Mouse (Mus musculus): ENCODE results near the gene Egln3.

Gene Egln3

DNA sequence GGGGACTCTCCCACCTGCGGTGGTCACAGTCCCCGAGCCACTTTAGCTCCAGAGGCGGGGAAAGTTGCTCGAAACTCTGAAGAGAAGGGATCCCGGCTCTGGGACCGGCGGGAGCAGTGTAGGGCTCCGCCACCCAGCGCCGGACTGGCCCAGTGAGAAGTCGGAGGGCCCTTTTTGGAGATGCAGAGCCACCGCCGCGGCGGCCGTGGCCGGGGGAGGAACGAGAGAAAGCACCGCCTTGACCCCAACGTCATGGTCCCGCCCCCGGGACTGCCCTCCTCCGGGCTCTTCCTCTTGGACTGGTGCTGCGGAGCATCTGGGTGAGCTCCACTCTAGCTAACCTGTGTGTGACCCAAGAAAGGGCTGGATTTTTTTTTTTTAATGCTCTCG lies at the start of gene Egln3:
Egln3 (minus strand) TSS at position 205 of the 390 bp plus-strand sequence.
- peak; percentile 74 for DNase-seq (ENCODE audit: low read depth, low spot score)

DNA sequence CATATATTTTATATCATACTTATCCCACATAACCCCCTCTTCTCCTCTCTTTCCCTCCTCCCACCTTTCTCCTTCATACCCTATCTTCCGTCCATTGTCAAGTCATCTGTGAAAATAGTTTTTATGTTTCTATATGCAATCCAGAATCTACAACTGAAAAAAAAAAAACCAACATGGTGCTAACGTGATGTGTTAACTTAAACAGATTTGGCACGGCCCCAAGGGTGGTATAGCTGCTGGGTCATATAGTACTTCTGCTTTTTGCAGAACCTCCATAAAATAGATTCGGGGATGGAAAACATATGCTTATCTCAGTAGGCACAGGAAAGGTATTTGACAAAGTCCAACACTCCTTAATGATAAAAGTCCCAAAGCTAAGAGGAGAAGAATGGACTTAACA lies 49.8 kb upstream of the Egln3 start:
- DNase-seq (ENCODE audit: low read depth, low spot score): no peak

DNA sequence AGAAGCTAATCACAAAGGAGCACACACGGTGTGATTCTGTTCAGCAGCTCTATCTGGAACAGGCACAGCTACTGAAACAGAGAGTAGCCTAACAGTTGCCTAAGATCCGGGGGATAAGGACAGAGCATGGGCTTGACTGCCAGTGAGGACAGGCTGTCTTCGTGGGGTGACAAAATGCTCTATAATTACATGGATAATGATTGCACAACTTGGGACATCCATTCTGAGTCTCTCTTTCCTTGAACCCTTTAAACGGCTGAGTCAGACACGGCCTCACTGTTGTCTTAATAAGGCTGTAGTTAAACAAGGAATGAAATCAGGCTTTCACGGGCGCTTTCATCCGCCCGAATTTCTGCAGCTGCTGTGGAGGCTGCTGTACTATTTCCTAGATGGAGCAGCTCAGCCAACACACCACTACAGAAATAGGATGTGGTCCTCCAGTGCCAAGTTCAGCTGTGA lies 48.3 kb upstream of the Egln3 start:
- no peak for DNase-seq (ENCODE audit: low read depth, low spot score)

DNA sequence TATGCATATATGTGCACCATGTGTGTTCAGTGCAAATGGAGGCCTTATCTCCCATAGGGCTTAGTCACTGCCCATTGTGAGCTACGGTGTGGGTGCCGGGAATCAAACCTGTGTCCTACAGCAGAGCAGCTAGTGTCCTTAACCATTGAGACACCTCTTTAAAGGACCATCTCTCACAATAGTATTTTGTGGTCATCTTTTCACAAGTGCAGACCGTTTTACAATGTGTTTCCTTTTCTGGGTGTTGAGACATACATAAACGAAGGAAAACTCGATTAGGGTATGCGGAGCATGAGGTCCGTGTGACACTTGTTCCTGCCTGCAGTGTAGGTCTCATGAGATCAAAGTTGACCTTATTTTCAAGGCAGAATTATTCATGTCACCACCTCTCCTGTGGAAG lies 44.2 kb upstream of the Egln3 start:
- no peak for DNase-seq (ENCODE audit: low read depth, low spot score)

DNA sequence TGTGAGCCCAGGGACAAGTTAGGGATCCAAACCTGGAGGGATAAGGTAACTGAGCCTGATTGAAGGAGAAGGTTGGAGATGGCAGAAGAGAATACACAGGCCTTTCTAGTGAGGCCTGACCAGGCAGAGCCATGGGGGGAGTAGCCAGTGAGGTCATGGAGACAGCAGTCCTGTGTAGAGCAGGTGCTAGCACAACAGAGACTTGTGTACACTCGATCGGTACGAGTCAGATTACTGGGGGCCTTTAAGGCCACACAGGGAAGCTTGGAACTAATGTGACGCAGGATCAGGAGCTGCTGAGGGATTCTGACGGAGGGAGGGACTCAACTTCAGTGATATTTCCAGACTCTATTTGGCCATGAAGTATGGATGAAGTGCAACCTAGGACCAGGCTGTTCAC lies 39.5 kb upstream of the Egln3 start:
- DNase-seq (ENCODE audit: low read depth, low spot score): no peak

DNA sequence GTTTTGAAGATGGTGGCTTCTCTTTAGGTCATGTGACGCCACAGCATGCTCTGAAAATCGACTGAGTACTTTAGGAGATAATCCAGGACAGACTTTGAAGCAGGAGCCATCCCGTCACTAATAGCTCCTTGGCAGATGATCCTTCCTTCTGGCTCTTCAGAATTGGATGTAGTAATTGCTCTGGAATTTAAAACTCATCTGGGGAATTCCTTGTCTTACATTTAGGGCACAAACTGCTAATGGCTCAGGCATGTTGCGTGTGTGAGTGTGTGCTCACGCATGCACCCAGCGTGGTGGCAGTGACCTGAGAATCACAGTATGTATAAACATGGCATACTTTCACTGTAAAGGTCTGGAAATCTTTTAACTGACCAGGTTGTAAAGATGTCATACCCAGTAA lies 38.3 kb upstream of the Egln3 start:
- no peak for DNase-seq (ENCODE audit: low read depth, low spot score)

DNA sequence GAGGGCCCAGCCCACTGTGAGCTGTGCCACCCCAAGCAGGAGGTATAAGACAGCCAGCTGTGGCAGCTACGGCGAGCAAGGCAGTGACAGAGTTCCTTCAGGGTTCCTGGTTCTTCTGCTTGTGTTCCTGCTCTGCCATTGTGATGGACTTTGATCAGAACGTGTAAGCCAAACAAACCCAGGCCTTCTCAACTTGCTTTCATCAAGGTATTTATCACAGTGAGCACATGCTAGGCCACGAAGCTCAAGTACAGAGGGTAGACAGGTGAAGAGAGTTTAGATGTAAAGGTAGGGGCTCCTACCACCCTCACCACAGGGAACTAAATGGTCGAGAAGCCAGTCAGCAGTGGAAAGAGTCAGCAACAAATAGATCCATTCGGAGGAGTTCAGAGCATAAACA lies 30.1 kb upstream of the Egln3 start:
- DNase-seq (ENCODE audit: low read depth, low spot score): no peak

DNA sequence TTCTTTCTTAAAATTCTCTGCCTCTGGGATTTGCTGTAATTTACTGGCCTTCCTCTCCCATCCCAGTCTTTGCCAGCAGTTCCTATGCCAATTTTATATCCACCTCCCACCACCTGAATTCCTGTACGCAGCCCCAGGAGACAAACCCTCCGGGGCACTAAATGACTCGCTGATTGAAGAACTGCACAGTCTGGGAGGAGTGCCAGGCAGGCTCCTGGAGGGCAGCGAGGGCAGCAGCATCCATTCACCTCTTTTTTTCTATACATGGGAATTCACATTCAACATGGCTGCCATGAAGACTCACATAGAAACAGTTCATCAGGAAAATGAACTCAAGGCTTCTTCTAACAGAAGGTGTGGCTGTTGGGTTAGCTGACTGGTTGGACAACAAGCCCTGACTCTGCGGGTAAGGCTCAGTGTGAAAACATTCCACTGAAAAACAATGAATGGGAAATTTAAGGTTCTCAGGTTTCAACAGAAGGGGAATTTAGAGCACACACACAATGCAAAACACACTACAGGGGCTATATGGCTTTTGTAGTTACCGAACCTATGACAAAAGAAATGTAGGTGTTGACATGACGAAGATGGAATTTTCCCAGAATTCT lies 29.4 kb upstream of the Egln3 start:
- no peak for DNase-seq (ENCODE audit: low read depth, low spot score)

DNA sequence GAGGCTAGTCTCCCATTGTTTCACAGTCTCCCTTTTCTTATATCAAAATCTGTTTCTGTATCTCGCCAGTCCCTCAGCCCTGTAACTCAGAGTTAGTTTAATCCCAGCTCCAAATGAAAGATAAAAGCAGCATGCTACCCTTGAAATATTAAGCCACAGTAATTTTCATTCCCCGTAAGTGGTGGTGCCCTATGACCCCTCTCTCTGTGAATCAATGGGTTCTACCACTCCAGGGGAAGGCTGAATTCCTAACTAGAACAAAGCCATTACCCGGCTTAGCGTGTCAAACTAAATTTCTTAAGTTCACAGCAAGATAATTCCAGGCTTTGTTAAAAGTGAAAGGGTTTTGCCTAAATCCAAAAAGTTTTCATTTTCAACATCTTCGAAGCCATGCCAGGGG lies 28.8 kb upstream of the Egln3 start:
- DNase-seq (ENCODE audit: low read depth, low spot score): no peak

DNA sequence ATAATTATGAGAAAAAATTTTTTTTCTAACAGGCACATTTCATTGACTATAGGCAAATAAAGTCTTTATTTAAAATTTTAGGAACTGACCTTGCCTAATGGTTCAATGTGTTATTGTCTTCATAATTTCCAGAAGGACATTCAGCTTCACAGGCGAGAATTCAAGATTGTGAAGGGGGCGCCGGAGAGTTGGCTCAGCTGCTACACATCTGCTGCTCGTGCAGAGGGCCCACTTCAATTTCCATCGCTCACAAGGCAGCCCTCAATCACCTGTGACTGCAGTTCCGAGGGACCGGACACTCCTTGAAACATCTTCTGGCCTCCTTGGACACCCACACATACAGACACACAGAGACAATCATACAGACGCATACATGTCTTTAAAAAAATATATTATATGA lies 23.9 kb upstream of the Egln3 start:
- DNase-seq (ENCODE audit: low read depth, low spot score): no peak

DNA sequence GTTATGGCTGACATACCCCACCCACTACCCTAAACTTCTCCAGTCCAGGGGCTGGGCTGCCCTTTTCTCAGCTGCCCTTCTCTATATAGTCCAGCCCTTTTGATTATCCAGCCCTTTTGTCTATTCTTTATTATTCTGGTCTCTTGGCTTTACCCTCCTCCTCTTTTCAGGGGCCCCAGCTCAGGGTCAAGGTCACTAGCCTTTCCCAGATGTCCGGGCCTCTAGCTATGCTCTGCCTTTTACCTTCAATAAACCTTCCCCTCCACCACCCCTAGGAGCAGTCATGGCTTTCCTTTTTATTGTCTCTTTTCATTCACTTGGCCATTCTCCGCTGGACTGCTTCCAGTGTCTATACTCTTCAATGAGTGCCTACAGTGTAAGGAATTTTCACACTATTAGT lies 22.7 kb upstream of the Egln3 start:
- DNase-seq (ENCODE audit: low read depth, low spot score): no peak

DNA sequence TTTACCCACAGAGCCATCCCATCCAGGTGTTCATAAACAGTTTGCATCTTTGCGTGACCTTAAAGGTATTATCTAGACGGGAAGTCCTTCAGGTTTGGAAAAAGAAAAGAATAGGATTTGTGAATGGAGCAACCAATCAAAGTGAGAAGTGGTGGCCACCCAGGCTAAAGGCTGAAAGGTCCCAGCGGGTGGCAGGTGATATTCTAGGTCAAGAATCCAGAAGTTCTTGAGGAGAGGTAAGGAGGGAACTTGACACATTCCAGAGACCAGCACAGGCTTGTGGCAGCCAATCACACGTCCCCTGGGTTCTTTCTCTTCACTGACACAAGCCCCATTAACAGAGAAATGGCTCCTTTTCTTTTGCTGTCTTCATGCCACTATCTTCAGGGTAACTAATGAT lies 21.9 kb upstream of the Egln3 start:
- peak; percentile 38 for DNase-seq (ENCODE audit: low read depth, low spot score)

DNA sequence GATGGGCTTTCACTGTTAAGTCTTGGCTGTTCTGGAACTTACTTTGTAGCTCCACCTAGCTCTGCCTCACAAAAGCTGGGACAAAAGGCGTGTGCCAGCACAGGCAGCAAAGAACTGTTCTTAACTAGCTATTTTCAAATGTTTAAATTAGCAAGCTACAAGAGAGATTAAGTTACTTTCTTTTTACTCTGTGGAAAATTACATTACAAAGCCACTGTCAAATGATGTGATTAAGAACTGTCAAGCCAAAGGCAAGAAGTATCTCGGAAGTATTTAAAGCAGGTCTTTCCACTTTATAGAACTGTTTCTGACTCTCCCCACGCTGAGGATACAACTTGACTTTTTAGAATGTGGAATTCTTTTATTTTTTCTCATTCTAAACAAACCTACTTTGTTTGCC lies 21.4 kb upstream of the Egln3 start:
- DNase-seq (ENCODE audit: low read depth, low spot score): peak; percentile 45

DNA sequence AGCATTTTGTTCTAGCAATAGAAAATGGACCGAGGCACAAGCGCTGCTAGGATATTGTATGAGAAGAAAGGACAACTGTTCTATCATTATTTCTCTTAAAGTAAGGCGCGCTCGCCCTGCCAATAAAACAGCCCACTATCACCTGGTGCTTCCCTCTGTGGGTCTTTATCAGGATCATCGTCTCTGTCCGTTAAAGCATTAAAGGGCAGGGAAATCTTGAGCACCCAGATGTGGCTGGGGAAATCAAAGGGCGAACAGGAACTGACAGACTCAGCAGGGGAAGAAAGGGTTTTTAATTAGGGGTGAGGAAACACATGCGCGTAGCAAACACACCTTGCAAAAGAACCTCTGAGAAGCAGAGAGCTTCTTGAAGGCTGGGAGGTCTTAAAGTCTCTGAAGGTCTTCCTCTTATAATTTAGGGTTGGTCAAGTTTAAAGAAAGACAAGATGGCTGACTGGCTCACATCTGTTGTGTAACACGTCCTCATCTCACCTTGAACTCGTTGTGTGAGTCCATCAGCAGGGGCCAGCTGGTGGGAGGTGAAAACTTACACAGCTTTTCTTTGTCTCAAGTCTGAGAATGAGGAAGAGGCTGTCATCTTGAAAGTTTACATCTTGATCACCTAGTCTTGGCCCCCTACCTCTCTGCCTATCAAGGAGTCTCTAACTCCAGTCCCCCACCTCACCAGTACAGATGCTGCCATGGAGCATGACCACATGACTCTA lies 18.5 kb upstream of the Egln3 start:
- no peak for DNase-seq (ENCODE audit: low read depth, low spot score)

DNA sequence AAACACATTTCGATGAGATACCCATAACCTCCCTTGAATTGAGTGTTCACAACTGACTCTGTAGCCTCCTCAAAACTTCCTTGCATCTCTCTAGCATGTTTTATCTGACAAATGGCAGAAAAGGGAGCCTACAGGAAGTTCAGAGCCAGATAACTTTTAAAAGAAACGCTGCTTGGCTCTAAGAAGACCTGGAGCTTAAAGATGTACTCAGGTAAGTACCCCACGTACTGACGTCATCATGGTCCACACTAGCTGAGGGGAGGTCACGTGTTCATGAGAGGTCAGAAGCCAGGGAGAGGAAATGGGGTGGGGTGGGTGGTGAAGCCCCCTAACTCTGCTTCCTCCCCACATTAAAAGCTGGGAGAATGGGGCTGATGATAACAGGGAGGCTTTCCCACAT lies 13.0 kb upstream of the Egln3 start:
- DNase-seq (ENCODE audit: low read depth, low spot score): no peak

DNA sequence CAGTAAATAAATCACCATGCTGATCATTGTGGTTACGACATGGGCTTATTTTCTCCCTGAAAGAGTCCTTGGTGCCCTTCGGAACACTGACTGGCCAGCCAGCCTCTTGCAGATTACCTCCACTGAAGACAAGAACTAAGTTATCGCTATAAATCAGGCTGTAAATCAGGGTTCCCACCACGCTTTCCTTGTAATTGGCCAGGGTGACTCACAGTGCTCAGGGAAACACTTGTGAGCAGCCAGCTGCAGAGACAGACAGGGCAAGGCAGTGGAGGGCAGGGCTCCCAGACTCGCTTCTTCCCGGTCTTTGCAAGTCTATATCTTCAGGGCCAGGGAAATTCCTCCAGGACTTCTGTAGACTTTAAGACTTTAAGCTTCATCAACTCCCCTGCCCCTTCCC lies 10.8 kb upstream of the Egln3 start:
- DNase-seq (ENCODE audit: low read depth, low spot score): no peak

DNA sequence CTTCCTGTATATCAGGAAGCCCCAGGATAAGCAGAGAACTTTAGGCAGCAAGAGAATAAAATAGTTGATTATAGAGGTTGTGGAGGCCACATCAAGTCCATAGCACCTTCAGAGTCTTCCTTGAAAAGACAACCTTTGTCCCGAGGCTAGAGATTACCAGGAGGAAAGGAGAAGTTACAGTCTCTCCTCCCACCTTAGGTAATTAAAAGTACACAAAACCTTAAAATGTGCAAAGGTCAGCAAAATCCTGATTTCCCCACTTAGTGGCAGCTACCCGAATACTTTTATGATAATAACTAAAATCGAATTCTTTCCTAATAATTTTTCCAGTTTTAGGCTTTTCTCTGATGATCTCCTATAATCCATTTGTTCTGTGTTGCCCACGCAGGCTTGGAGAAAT lies 10.2 kb upstream of the Egln3 start:
- no peak for DNase-seq (ENCODE audit: low read depth, low spot score)

DNA sequence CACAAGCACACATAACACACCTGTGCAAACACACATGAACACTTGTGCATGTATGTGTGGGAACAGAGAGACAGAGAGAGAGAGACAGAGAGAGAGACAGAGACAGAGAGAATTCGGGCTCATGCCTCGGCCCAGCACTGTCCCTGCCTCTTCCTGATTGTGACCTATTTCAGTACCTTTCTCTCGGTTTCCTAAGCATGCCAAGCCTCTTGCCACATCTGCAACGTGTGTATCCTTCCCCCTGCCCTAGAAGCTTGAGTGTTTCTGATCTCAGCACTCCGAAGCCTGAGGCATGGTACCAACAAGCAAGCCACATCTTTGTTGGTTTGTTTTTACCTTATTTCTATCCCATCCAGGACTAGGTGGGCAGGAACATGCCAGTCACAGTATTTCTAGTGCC lies 9.6 kb upstream of the Egln3 start:
- no peak for DNase-seq (ENCODE audit: low read depth, low spot score)

DNA sequence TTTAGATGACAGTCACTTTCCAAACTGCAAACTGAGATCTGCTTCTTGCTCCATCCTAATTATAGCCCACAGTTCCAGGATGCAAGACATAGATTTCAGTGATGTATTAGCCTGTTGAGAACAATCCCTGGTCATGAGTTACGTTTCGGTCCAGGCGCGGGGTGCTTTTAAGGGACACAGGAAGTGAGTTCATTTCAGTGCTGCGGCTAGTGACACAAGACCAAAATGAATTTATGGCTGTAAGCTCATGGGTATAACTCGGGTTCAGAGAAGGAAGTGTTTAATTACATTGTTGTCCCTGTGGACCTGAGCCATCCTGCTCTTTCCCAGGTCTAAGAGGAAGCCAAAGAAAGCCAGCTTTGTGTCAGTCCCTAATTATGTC lies 5.5 kb upstream of the Egln3 start:
- DNase-seq (ENCODE audit: low read depth, low spot score): no peak

DNA sequence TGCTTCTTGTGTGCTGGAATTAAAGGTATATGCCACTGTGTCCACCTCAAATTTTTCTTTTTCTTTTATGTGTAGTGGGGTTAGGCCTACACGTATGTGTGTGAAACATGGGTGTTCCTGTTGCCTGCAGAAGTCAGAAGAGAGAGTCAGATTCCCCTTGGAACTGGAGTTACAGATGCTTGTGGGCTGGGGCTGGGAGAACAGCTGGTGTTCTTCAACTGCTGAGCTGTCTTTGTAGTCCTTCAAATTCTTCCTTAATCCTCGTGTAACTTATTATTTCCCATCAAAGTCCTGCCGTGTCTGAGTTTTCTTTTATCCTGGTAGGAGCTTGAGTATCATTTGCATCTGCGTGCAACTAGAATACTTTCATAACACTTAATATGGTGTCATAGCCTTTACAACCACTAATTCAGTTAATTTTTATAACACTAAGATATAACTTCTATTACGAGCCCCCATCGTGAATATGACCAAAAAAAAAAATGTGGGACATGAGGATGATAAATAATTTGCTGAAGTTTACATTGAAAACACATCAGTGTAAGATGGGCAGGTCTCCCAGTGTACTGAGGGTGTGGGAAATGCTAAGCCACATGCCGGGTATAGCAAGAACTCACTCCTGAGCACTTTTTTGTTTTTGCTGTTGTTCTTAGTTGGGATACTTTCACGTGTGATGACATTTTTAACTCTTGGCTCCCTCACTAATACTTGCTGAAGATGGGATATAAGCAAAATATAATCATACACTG lies 4.9 kb upstream of the Egln3 start:
- DNase-seq (ENCODE audit: low read depth, low spot score): no peak

DNA sequence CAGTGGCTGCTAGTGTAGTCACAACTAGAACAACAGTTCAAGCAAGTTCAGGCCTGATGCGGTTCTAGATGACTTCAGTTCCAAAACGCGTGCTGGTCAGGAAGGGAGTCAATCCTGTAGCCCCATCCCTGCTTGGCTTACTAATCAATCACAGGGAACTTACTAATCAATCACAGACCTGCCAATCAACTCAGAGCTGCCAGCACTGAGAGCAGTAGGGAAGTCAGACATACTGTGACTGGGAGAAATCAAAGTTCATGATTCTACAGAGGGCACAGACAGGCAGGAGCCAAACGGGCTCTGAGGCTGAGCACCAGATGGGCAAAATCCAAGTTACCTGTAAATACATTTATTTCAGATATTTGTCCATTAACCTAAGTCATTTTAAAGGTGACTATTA lies 2.1 kb upstream of the Egln3 start:
- no peak for DNase-seq (ENCODE audit: low read depth, low spot score)

DNA sequence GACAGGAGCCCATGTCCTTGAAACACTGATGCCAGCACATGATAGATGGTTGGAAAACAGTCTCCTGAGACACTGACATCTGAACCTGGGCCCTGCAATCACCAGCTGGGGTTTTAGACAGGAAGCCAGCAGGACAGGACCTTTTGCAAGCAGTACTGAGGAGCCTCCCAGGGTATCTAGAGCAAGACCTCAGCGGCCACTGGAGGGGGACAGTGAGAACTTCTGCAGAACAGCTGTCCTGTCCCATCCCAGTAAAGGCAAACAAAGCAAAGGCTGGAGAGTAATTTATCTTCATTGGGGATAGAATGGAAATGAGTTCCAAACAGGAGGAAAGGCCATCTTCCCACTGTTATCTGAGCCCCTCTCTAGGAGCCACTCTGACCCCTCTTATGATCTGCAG lies 1.5 kb upstream of the Egln3 start:
- peak; percentile 58 for DNase-seq (ENCODE audit: low read depth, low spot score)

All from ES-CJ7 (cell line).